Mouse (Mus musculus): ENCODE results near the gene Zfp276. TPM values are rescaled to one million over a fixed set of nuclear protein-coding genes. Genes with fewer than 3 reads are reported as not detected.

The Zfp276 gene
- polyA plus RNA-seq, 1 experiment = 12.1 TPM

DNA sequence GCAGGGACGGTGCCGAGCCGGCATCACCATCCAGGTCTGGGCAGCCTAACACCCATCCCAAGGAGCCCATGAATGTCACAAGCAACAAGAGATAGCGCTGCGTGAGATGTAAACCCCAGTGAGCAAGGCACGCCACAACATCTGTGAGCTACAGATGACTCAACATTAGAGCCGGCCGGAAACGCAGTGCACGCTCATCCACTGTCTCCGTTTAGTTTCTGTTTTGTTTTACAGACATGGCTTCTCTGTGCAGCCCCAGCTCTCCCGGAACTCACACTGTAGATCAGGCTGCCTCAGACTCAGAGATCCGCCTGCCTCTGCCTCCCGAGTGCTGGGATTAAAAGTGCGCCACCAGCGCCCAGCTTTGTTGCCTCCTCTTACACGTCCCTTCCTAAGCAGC, 33.4 kb downstream of the Zfp276 start:
- Histone ChIP-seq H3K79me2 (ENCODE audit: control insufficient read depth, insufficient read depth) (no peaks in the 10 kb centered on the region), H3K36me3 (ENCODE audit: control insufficient read depth, insufficient read depth) (no peaks in the 10 kb centered on the region), H3K27me3 (ENCODE audit: control insufficient read depth, insufficient read depth, insufficient read length) (no peaks in the 10 kb centered on the region), H3ac (ENCODE audit: control insufficient read depth, insufficient read length) (no peak overlapping the region), H3K4me3 (no peak overlapping the region), H3K4me2 (ENCODE audit: low read depth) (no peak overlapping the region)
- TF ChIP-seq MAX (IDR thresholded peaks at IDR 0.05; ENCODE audit: low read depth) (no peak), TCF12 (IDR thresholded peaks at IDR 0.05; ENCODE audit: insufficient read depth, poor library complexity, severe bottlenecking) (no peak), POLR2AphosphoS2 (IDR thresholded peaks at IDR 0.05; ENCODE audit: insufficient read length, low read depth) (no peak)

DNA sequence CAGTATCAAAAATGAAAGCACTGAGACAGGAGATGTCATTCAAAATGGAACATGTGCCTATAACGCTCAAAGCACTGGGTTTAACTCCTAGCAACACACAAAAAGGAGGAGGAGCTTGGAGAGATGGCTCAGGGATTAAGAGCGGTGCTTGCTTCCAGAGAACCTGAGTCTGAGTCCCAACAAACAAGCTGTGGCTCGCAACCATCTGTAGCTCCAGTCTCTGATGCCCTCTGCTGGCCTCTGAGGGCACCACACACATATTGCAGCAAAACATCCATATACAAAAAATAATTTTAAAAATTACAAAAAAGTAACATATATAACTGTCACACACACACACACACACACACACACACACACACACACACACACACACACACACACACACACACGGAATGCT, 36.2 kb downstream of the Zfp276 start:
- no peak for TF ChIP-seq MAX (IDR thresholded peaks at IDR 0.05; ENCODE audit: low read depth)
- TF ChIP-seq POLR2AphosphoS2 (IDR thresholded peaks at IDR 0.05; ENCODE audit: insufficient read length, low read depth) = no peak
- TF ChIP-seq TCF12 (IDR thresholded peaks at IDR 0.05; ENCODE audit: insufficient read depth, poor library complexity, severe bottlenecking) = no peak
- no peak for TF ChIP-seq SRF (IDR thresholded peaks at IDR 0.05; ENCODE audit: control insufficient read depth, insufficient read length, low read depth)
- TF ChIP-seq CEBPB (IDR thresholded peaks at IDR 0.05; ENCODE audit: insufficient read depth, poor library complexity, severe bottlenecking) = no peak
- no peak for TF ChIP-seq MYOD1 (IDR thresholded peaks at IDR 0.05; ENCODE audit: control insufficient read depth in 1 of 3, insufficient read length in 2 of 3, low read depth in 2 of 3)
- TF ChIP-seq MYOG (IDR thresholded peaks at IDR 0.05; ENCODE audit: control insufficient read depth in 1 of 3, insufficient read depth in 1 of 3, insufficient read length in 2 of 3, low read depth in 2 of 3) = no peak
- TF ChIP-seq E2F4 (IDR thresholded peaks at IDR 0.05; ENCODE audit: insufficient read depth) = no peak
- no peak for TF ChIP-seq REST (IDR thresholded peaks at IDR 0.05; ENCODE audit: insufficient read depth, insufficient read length)
- no peak for TF ChIP-seq POLR2A (IDR thresholded peaks at IDR 0.05; ENCODE audit: insufficient read length, low read depth)
- no peak for TF ChIP-seq TCF3 (IDR thresholded peaks at IDR 0.05; ENCODE audit: insufficient read length, low read depth)
- TF ChIP-seq USF1 (IDR thresholded peaks at IDR 0.05; ENCODE audit: low read depth) = no peak
- Histone ChIP-seq H3K79me2 (ENCODE audit: control insufficient read depth, insufficient read depth) (no peaks in the 10 kb centered on the region), H3K36me3 (ENCODE audit: control insufficient read depth, insufficient read depth) (no peaks in the 10 kb centered on the region)

DNA sequence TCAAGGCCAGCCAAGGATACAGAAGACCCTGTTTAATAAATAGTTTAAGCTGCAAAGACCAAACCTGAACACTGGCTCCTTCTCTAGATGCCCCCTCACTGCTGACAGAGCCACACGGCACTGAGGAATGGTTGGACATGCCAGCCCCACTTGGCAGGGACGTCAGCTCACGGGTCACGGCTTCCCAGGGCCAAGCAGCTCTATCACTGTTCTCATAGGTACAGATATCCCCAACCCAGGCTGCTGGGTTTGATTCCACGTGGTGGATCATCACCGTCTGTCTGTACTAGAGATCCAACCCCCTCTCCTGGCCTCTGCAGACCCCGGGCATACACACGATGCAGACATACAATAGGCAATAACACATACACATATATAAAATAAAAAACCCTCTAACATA, 36.7 kb downstream of the Zfp276 start:
- Histone ChIP-seq H3K4me3 (no peak overlapping the region), H3K36me3 (ENCODE audit: control insufficient read depth, insufficient read depth) (no peaks in the 10 kb centered on the region), H3K79me2 (ENCODE audit: control insufficient read depth, insufficient read depth) (no peaks in the 10 kb centered on the region), H3K4me2 (ENCODE audit: low read depth) (no peak overlapping the region), H3K27me3 (ENCODE audit: control insufficient read depth, insufficient read depth, insufficient read length) (no peaks in the 10 kb centered on the region), H3ac (ENCODE audit: control insufficient read depth, insufficient read length) (no peak overlapping the region)
- no peak for TF ChIP-seq CEBPB (IDR thresholded peaks at IDR 0.05; ENCODE audit: insufficient read depth, poor library complexity, severe bottlenecking)
- TF ChIP-seq REST (IDR thresholded peaks at IDR 0.05; ENCODE audit: insufficient read depth, insufficient read length) = no peak
- TF ChIP-seq TCF12 (IDR thresholded peaks at IDR 0.05; ENCODE audit: insufficient read depth, poor library complexity, severe bottlenecking) = no peak
- no peak for TF ChIP-seq POLR2AphosphoS2 (IDR thresholded peaks at IDR 0.05; ENCODE audit: insufficient read length, low read depth)
- TF ChIP-seq E2F4 (IDR thresholded peaks at IDR 0.05; ENCODE audit: insufficient read depth) = no peak
- no peak for TF ChIP-seq POLR2A (IDR thresholded peaks at IDR 0.05; ENCODE audit: insufficient read length, low read depth)
- no peak for TF ChIP-seq SRF (IDR thresholded peaks at IDR 0.05; ENCODE audit: control insufficient read depth, insufficient read length, low read depth)

More for the DNA sequence above, 36.2 kb downstream of the Zfp276 start:
- Histone ChIP-seq H3K27me3 (ENCODE audit: control insufficient read depth, insufficient read depth, insufficient read length) (no peaks in the 10 kb centered on the region), H3K4me2 (ENCODE audit: low read depth) (no peak overlapping the region), H3K4me3 (no peak overlapping the region), H3ac (ENCODE audit: control insufficient read depth, insufficient read length) (no peak overlapping the region)

DNA sequence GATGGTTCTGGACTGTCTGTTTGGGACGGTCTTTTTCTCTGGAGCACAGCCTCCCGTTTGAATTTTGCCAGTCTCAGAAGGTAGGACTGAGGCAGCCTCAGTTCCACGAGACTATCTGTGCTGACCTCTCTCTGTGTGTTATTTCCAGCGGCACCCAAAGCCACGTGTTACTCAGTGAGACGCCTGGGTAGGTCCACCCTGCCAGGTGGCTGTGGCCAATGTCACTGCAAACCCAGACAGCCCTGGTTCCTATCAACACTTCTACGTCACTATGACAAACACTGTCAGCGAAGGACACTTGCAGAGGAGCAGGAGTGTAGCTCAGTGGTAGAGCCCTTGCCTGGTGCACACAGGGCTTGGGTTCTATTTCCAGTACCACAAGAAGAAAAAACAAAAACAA, 37.7 kb downstream of the Zfp276 start:
- no peak overlapping the region for H3K4me3 ChIP-seq
- no peak overlapping the region for H3K4me2 ChIP-seq (ENCODE audit: low read depth)
- H3K27me3 ChIP-seq (ENCODE audit: control insufficient read depth, insufficient read depth, insufficient read length) = no peaks in the 10 kb centered on the region
- TF ChIP-seq SRF (IDR thresholded peaks at IDR 0.05; ENCODE audit: control insufficient read depth, insufficient read length, low read depth) (no peak), CEBPB (IDR thresholded peaks at IDR 0.05; ENCODE audit: insufficient read depth, poor library complexity, severe bottlenecking) (no peak), POLR2A (IDR thresholded peaks at IDR 0.05; ENCODE audit: insufficient read length, low read depth) (no peak)
- no peaks in the 10 kb centered on the region for H3K79me2 ChIP-seq (ENCODE audit: control insufficient read depth, insufficient read depth)
- H3ac ChIP-seq (ENCODE audit: control insufficient read depth, insufficient read length) = no peak overlapping the region
- H3K36me3 ChIP-seq (ENCODE audit: control insufficient read depth, insufficient read depth) = no peaks in the 10 kb centered on the region

DNA sequence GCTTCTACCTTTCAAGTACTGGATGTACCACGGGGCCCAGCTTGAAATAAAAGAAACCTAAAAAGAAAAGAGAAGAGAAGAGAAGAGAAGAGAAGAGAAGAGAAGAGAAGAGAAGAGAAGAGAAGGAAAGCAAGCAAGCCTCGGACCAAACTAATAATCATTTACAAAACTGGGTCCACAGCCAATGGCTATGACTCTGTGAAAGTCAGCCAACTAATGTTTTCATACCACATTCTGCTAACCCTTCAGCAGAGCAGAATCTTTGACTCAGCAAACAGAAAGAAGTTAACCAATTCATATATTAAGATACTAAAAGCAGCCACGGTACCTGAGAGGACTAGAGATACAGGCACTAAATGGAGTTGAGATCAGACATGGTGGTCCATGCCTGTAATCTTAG, 38.3 kb downstream of the Zfp276 start:
- TF ChIP-seq CEBPB (IDR thresholded peaks at IDR 0.05; ENCODE audit: insufficient read depth, poor library complexity, severe bottlenecking) (no peak), E2F4 (IDR thresholded peaks at IDR 0.05; ENCODE audit: insufficient read depth) (no peak), SRF (IDR thresholded peaks at IDR 0.05; ENCODE audit: control insufficient read depth, insufficient read length, low read depth) (no peak), MAX (IDR thresholded peaks at IDR 0.05; ENCODE audit: low read depth) (no peak), POLR2AphosphoS2 (IDR thresholded peaks at IDR 0.05; ENCODE audit: insufficient read length, low read depth) (no peak), MYOG (IDR thresholded peaks at IDR 0.05; ENCODE audit: control insufficient read depth in 1 of 3, insufficient read depth in 1 of 3, insufficient read length in 2 of 3, low read depth in 2 of 3) (no peak), POLR2A (IDR thresholded peaks at IDR 0.05; ENCODE audit: insufficient read length, low read depth) (no peak), TCF12 (IDR thresholded peaks at IDR 0.05; ENCODE audit: insufficient read depth, poor library complexity, severe bottlenecking) (no peak), USF1 (IDR thresholded peaks at IDR 0.05; ENCODE audit: low read depth) (no peak), MYOD1 (IDR thresholded peaks at IDR 0.05; ENCODE audit: control insufficient read depth in 1 of 3, insufficient read length in 2 of 3, low read depth in 2 of 3) (no peak)
- no peaks in the 10 kb centered on the region for H3K36me3 ChIP-seq (ENCODE audit: control insufficient read depth, insufficient read depth)
- H3K79me2 ChIP-seq (ENCODE audit: control insufficient read depth, insufficient read depth) = no peaks in the 10 kb centered on the region
- no peak overlapping the region for H3ac ChIP-seq (ENCODE audit: control insufficient read depth, insufficient read length)
- no peak overlapping the region for H3K4me3 ChIP-seq
- H3K4me2 ChIP-seq (ENCODE audit: low read depth) = no peak overlapping the region
- no peaks in the 10 kb centered on the region for H3K27me3 ChIP-seq (ENCODE audit: control insufficient read depth, insufficient read depth, insufficient read length)

Data from myocyte (in vitro differentiated cells).